Mouse (Mus musculus): ENCODE results near the gene Fsd2.

DNA sequence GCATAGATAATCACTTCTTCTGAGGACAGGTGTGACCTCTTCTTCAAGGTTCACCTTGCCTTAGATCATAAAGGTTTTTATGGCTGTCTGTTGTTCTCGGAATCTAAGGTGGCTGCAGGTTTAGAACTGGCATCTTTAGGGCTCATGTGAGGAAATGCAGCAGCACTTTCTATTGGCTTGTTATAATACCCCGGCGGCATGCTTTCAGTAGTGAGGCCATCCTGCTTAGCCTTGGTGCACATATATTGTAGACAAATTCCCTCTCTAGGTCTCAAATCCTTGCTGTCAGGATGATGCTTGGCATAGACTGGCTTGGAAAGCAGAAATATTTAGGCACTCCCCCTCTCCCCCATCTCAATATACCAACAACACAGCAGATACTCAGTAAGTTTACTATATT, 3.5 kb upstream of the Fsd2 start:
- TF ChIP-seq POLR2A (IDR thresholded peaks at IDR 0.05; ENCODE audit: borderline replicate concordance, insufficient read depth, low read length) (no peak), CTCF (IDR thresholded peaks at IDR 0.05; ENCODE audit: borderline replicate concordance, insufficient read depth, low read depth, low read length) (no peak)

Data from cerebellum, adult 2 months (tissue).